ENCODE assay signal across 9 mouse cellular contexts in genomic region chr12:91418791-91419190, GRCm38 (mm10). TPM values are rescaled to one million over a fixed set of nuclear protein-coding genes. Genes with fewer than 3 reads are reported as not detected.
DNase-seq lines count a peak whose midpoint lies in the region; ATAC-seq and TF ChIP-seq lines count a peak whose summit lies in the region.
"Had no signal": no experiment of that assay in that cellular context is flagged by ENCODE, and none has a peak within 500 bp of the region (broad histone marks: within the 10 kb centered on the region; RNA-seq: fewer than 3 reads in every experiment).

No protein-coding gene starts in this region.

- no peaks in the 10 kb centered on the region for H3K27me3 ChIP-seq in stomach, postnatal 0 days (ENCODE audit: control insufficient read depth, insufficient read depth, low read length)

- H3K27ac ChIP-seq in stomach, postnatal 0 days (replicated peaks) = no peak overlapping the region

- WGBS in stomach, postnatal 0 days = 53% methylated on average over 7 of the region's 7 CpGs

- peak; percentile 48 to 53 for DNase-seq in cerebellum, adult 18-20 months
- no peak for DNase-seq in cerebellum, adult 11-12 months
- DNase-seq in B cell, adult 2 months = peak; percentile 69
- DNase-seq in adrenal gland, postnatal 4 days (ENCODE audit: low spot score in 2 of 2) = peak; percentile 14 to 31
- peak; percentile 47 for DNase-seq in forelimb bud, embryonic 11.5 days (ENCODE audit: low read depth, low spot score)
- peak; percentile 66 for DNase-seq in layer of hippocampus, adult 11-12 months (ENCODE audit: low spot score)
- DNase-seq in lung, postnatal 25 days (ENCODE audit: low spot score) = peak; percentile 37
- DNase-seq in stomach, postnatal 0 days (ENCODE audit: low spot score) = peak; percentile 62

- H3K4me3 ChIP-seq in stomach, postnatal 0 days (ENCODE audit: low read depth, low read length) = no peak overlapping the region

- peak; percentile 79 for TF ChIP-seq CTCF in stomach, postnatal 0 days (IDR thresholded peaks at IDR 0.05; ENCODE audit: low read depth)

- no peak for ATAC-seq in stomach, postnatal 0 days (ENCODE audit: low FRiP score, low TSS enrichment)

- no peak for TF ChIP-seq EP300 in stomach, postnatal 0 days (optimal IDR thresholded peaks at IDR 0.05)

- H3K36me3 ChIP-seq in stomach, postnatal 0 days (ENCODE audit: control insufficient read depth, insufficient read depth, low read length) = no peaks in the 10 kb centered on the region

- no peaks in the 10 kb centered on the region for H3K9me3 ChIP-seq in stomach, postnatal 0 days (ENCODE audit: control insufficient read depth, low read length)

- no peak overlapping the region for H3K9ac ChIP-seq in stomach, postnatal 0 days (ENCODE audit: low read length)

- H3K4me1 ChIP-seq in stomach, postnatal 0 days (replicated peaks; ENCODE audit: control insufficient read depth, insufficient read depth) = no peaks in the 10 kb centered on the region

- no peak overlapping the region for H3K4me2 ChIP-seq in stomach, postnatal 0 days (replicated peaks; ENCODE audit: low read depth)

RNA-seq across cellular contexts. Expression of gene Tshr, which starts 34.4 kb away (rescaled TPM):
- 1 to 10 TPM; 1.6 to 1.9 TPM for total RNA-seq in adrenal gland, postnatal 4 days (2021)
- 0.23 and 0.32 TPM in 2 replicates for polyA plus RNA-seq in stomach, postnatal 0 days (2015; fragmentation: Nextera tagmentation; extraction: Ambion mirVana)
- polyA plus RNA-seq: C2C12 had no signal

RNA-seq across cellular contexts. Expression of gene Cep128, which starts 34.6 kb away (rescaled TPM):
- 10 to 100 TPM in 1 of 2 experiments, 1 to 10 TPM in 1; 9.7 to 10.7 TPM for total RNA-seq in adrenal gland, postnatal 4 days (2021)
- 1.5 and 2.0 TPM in 2 replicates for polyA plus RNA-seq in stomach, postnatal 0 days (2015; fragmentation: Nextera tagmentation; extraction: Ambion mirVana)
